Mouse (Mus musculus) G1E (cell line): ENCODE measurements at regions not wholly inside any gene's neighbourhood (a gene's known extent, or its start where the extent isn't known, plus 50 kb on each side); places are given as distances from the start of the nearest gene placed in this dataset.
"Not testable (repeated sequence)": the region's sequence is repeated elsewhere in the genome, so short reads cannot be mapped to it uniquely, and the experiment has no call there.

Source experiments
- ATAC-seq: 2 replicates; pipeline ENCODE4 v1.8.0; 2016; ENCODE audit warnings: mild to moderate bottlenecking; ENCODE audit not compliant: insufficient number of reproducible peaks, poor library complexity, low FRiP score, severe bottlenecking; ENCODE audit errors: extremely low read depth
- DNase-seq: peaks from one replicate; pipeline ENCODE4 v3.0.0; 2012; ENCODE audit warnings: low spot score
- H3K27me3 ChIP-seq: 2 replicates; pipeline ENCODE4 v1.6.1; 2012; ENCODE audit warnings: mild to moderate bottlenecking, low read length, inconsistent platforms; ENCODE audit not compliant: insufficient read depth
- H3K36me3 ChIP-seq: replicated peaks from 2 replicates; pipeline ENCODE3; 2012; ENCODE audit warnings: mild to moderate bottlenecking, inconsistent platforms
- H3K4me1 ChIP-seq: 2 replicates; pipeline ENCODE4 v1.6.1; 2012; ENCODE audit warnings: low read depth, low read length, inconsistent platforms, mixed read lengths; ENCODE audit not compliant: insufficient read depth
- H3K4me3 ChIP-seq: 2 replicates; pipeline ENCODE4 v1.5.1; 2012; ENCODE audit warnings: low read depth, mild to moderate bottlenecking, inconsistent platforms, low read length, moderate library complexity, mixed read lengths
- H3K9me3 ChIP-seq: replicated peaks from 2 replicates; pipeline ENCODE4 v1.6.1; 2012; ENCODE audit warnings: inconsistent platforms
- CTCF ChIP-seq: IDR thresholded peaks from 2 replicates; pipeline ENCODE4 v1.5.1; 2012; ENCODE audit warnings: low read depth, low read length, inconsistent platforms, mixed read lengths
- GATA1 ChIP-seq: IDR thresholded peaks from 2 replicates; pipeline ENCODE4 v1.6.1; 2012; ENCODE audit warnings: borderline replicate concordance, low read length, inconsistent platforms, mixed read lengths
- GATA2 ChIP-seq: IDR thresholded peaks from 2 replicates; pipeline ENCODE4 v1.6.1; 2012; ENCODE audit warnings: low read depth, low read length, inconsistent platforms, borderline replicate concordance
- POLR2AphosphoS5 ChIP-seq: IDR thresholded peaks from 2 replicates; pipeline ENCODE4 v1.6.1; 2012; ENCODE audit warnings: low read depth, low read length, inconsistent platforms; ENCODE audit not compliant: insufficient replicate concordance
- TAL1 ChIP-seq: conservative IDR thresholded peaks from 2 replicates; pipeline ENCODE4 v1.6.1; 2012; ENCODE audit warnings: low read depth, low read length, inconsistent platforms, mixed read lengths

DNA sequence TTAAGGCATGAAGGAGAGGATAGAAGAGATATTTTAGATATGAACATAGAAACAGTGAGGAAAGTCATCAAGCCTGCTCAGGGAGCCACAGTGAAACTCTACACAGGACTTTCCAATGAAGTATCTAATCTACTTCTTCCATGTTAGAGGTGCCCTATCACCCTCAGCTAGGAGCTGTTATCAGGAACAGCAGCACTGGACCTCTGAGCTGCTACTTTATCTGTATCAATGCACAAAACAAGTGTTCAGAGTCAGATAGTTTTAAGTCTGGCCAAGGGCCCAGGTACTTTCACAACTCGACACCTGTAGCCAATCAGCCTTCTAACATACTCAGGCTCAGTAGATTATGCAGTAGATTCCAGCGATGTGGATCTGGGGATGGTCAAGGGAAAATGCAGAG lies 210.7 kb upstream of the Grid2 start:
- ATAC-seq = no peak
- Histone ChIP-seq H3K36me3 (no peaks in the 10 kb centered on the region), H3K27me3 (no peaks in the 10 kb centered on the region), H3K9me3 (peaks cover 5% of the 10 kb centered on the region), H3K4me3 (no peak overlapping the region), H3K4me1 (no peaks in the 10 kb centered on the region)
- TF ChIP-seq GATA2 (no peak), TAL1 (no peak), GATA1 (no peak), CTCF (no peak), POLR2AphosphoS5 (no peak)
- no peak for DNase-seq

DNA sequence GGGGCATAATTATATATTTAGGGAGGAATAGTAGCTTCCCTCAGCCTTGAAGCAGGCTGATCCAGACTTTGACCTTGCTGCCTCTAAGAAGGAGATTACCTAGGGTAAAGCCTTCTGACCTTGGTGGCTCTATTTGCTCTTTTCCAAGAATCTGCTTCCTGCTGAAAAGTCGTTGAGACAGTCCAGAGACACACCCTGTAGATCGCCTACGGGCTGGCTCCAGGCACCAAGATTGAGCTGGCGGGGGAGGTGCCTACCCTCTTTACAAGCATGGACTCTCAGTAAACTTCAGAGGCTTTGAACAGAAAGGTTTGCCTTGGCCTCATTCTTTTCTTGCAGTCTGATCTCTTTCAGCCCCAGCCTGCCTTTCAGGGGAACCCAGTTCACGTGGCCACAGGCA lies 191.1 kb upstream of the Grid2 start:
- H3K27me3 ChIP-seq, H3K4me3 ChIP-seq, H3K9me3 ChIP-seq, DNase-seq, H3K36me3 ChIP-seq, ATAC-seq, H3K4me1 ChIP-seq: not testable (repeated sequence)

DNA sequence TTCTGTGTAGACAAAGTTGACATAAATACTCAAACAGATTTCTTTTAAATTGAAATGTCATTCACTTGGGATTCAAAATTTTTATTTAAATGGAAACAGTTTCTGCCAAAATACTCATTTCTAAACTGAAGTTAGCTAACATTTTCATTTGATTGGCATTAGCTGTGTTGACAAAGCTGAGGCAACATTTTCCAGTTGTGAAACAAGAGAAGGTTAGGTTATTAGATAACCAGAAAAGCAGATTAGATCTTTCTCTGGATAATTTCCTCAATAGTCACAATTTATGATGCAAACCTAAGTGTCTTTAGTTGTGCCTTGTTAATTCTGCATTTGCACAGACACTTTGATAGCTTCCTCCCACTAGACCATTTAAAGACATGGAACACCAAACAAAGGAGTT lies 167.5 kb upstream of the Grid2 start:
- ATAC-seq (no peak), DNase-seq (no peak)
- Histone ChIP-seq H3K4me1 (no peaks in the 10 kb centered on the region), H3K36me3 (no peaks in the 10 kb centered on the region), H3K27me3 (no peaks in the 10 kb centered on the region), H3K9me3 (peaks cover 5% of the 10 kb centered on the region), H3K4me3 (no peak overlapping the region)
- TF ChIP-seq CTCF = no peak
- TF ChIP-seq GATA2 = no peak
- no peak for TF ChIP-seq GATA1
- no peak for TF ChIP-seq TAL1
- no peak for TF ChIP-seq POLR2AphosphoS5

DNA sequence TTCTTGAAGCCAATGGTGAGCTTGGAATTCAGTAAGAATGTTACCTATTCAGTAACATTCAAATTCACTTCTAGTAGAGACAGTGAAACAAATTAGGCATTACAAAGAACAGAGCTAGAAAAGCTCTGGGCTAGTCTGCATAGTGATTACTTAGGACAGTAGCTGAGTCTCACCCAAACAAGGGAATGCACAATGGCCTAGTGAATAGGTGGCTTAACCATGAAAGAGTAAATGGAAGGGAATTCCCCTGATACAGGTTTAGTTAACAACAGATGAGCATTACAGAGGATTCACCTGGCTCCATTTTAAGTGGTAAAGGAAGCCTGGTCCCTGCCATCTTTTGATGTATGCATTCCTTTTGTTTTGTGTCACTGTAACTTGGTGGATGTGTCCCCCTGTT lies 126.8 kb upstream of the Grid2 start:
- not testable (repeated sequence) for DNase-seq, ATAC-seq, H3K4me1 ChIP-seq

GRCm38 (mm10) chr6:63149300-63149699 lies 106.4 kb upstream of the Grid2 start:
- ATAC-seq = 0 out of 2 replicates have a peak, but pooled peaks have one; percentile 1
- no peaks in the 10 kb centered on the region for H3K36me3 ChIP-seq
- no peak overlapping the region for H3K4me3 ChIP-seq
- no peaks in the 10 kb centered on the region for H3K4me1 ChIP-seq
- DNase-seq = no peak
- no peak for TF ChIP-seq GATA2
- TF ChIP-seq CTCF = no peak
- TF ChIP-seq GATA1 = no peak
- no peak for TF ChIP-seq POLR2AphosphoS5
- no peak for TF ChIP-seq TAL1
- H3K9me3 ChIP-seq = no peaks in the 10 kb centered on the region
- no peaks in the 10 kb centered on the region for H3K27me3 ChIP-seq

More for the DNA sequence above, 126.8 kb upstream of the Grid2 start:
- H3K36me3 ChIP-seq, H3K27me3 ChIP-seq, H3K9me3 ChIP-seq, H3K4me3 ChIP-seq: not testable (repeated sequence)

- H3K4me1 ChIP-seq = no peaks in the 10 kb centered on the region
- no peak overlapping the region for H3K4me3 ChIP-seq
- no peak for ATAC-seq
- no peaks in the 10 kb centered on the region for H3K27me3 ChIP-seq
- DNase-seq = no peak
- H3K36me3 ChIP-seq = no peaks in the 10 kb centered on the region
- no peak for TF ChIP-seq GATA2
- 0 out of 2 replicates have a peak, but pooled peaks cover 2% of the 10 kb centered on the region for H3K9me3 ChIP-seq
Observed at GRCm38 (mm10) chr6:63180210-63180609, 75.5 kb upstream of the Grid2 start.
